In the genomic region with DNA sequence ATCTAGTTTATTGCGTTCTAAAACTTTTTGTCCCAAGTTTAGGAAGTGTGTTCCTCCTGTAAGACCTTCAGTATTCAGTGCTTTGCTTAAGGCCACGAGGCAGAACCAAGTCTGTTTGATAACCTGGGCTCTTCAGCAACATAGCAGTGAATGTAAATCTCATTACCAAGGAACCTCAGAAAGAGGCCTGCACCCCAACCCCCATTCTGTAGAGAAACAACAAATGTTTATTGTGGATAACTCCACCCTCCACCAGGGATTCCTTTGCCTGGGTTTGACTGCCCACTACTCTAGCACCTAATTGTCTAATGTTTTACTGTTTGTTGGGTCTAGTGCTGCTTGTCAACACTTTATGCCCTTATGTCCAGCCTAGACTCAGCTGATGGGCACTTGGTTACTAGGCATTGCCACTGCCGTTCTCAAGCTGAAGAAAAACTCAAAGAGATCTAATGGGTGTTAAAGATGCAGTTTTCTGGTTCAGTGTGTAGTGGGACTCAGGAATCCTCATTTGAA, we compare ENCODE assay signal across 8 mouse cellular contexts. TPM values are rescaled to one million over a fixed set of nuclear protein-coding genes. Genes with fewer than 3 reads are reported as not detected.
DNase-seq lines count a peak whose midpoint lies in the region; ATAC-seq and TF ChIP-seq lines count a peak whose summit lies in the region.

No protein-coding gene starts in this region.

- TF ChIP-seq EP300 in lung, postnatal 0 days (IDR thresholded peaks at IDR 0.05), result no peak

- H3K4me3 ChIP-seq in lung, postnatal 0 days (ENCODE audit: low read depth, low read length), result peak overlapping the region; percentile 97
- H3K4me3 ChIP-seq in embryonic facial prominence, embryonic 13.5 days, result peak overlapping the region; percentile 97
- H3K4me3 ChIP-seq in limb, embryonic 10.5 days, result peak overlapping the region; percentile 75
- peak overlapping the region; percentile 88 for H3K4me3 ChIP-seq in stomach, embryonic 14.5 days (ENCODE audit: low read depth, low read length)

- H3K27me3 ChIP-seq in lung, postnatal 0 days (replicated peaks; ENCODE audit: insufficient read depth, low read length), result no peaks in the 10 kb centered on the region
- H3K27me3 ChIP-seq in embryonic facial prominence, embryonic 13.5 days, result no peaks in the 10 kb centered on the region
- no peaks in the 10 kb centered on the region for H3K27me3 ChIP-seq in limb, embryonic 10.5 days (ENCODE audit: low read depth, poor library complexity, severe bottlenecking)
- no peaks in the 10 kb centered on the region for H3K27me3 ChIP-seq in stomach, embryonic 14.5 days (ENCODE audit: control insufficient read depth, insufficient read depth, low read length)

- WGBS in lung, postnatal 0 days, result 17% methylated on average over 3 of the region's 3 CpGs
- 43% methylated on average over 3 of the region's 3 CpGs for WGBS in embryonic facial prominence, embryonic 13.5 days
- WGBS in limb, embryonic 10.5 days, result 50% methylated on average over 3 of the region's 3 CpGs
- WGBS in stomach, embryonic 14.5 days, result 32% methylated on average over 3 of the region's 3 CpGs

- H3K9ac ChIP-seq in lung, postnatal 0 days (replicated peaks; ENCODE audit: low read depth), result peak overlapping the region; percentile 92
- H3K9ac ChIP-seq in embryonic facial prominence, embryonic 13.5 days, result peak overlapping the region; percentile 91
- peak overlapping the region; percentile 92 for H3K9ac ChIP-seq in stomach, embryonic 14.5 days (replicated peaks; ENCODE audit: low read depth, low read length)

- ATAC-seq in lung, postnatal 0 days, result no peak
- ATAC-seq in embryonic facial prominence, embryonic 13.5 days (ENCODE audit: insufficient number of reproducible peaks, insufficient read depth, low FRiP score, low TSS enrichment, low read depth), result no peak
- no peak for ATAC-seq in stomach, embryonic 14.5 days (ENCODE audit: insufficient number of reproducible peaks, insufficient read depth, low FRiP score, low read depth)
- no peak for ATAC-seq in frontal cortex, adult (ENCODE audit: low TSS enrichment)

- DNase-seq in lung, postnatal 0 days (ENCODE audit: low spot score), result no peak
- DNase-seq in lung, adult 18-20 months, result no peak
- DNase-seq in limb, embryonic 10.5 days (ENCODE audit: low spot score), result peak; percentile 35
- DNase-seq in frontal cortex, postnatal 10 days (ENCODE audit: low spot score in 2 of 2), result no peak
- no peak for DNase-seq in right cerebral cortex, postnatal 10 days (ENCODE audit: low spot score in 2 of 2)

- H3K27ac ChIP-seq in lung, postnatal 0 days (ENCODE audit: low read length), result peak overlapping the region; percentile 76
- peak overlapping the region; percentile 85 for H3K27ac ChIP-seq in embryonic facial prominence, embryonic 13.5 days
- peak overlapping the region; percentile 100 for H3K27ac ChIP-seq in limb, embryonic 10.5 days
- H3K27ac ChIP-seq in stomach, embryonic 14.5 days (ENCODE audit: low read length), result peak overlapping the region; percentile 100; the same call in 1 of the 2 replicates

- peak overlapping the region; percentile 74 for H3K4me2 ChIP-seq in lung, postnatal 0 days (replicated peaks; ENCODE audit: low read depth, low read length)
- H3K4me2 ChIP-seq in embryonic facial prominence, embryonic 13.5 days, result peak overlapping the region; percentile 89
- peak overlapping the region; percentile 55 for H3K4me2 ChIP-seq in stomach, embryonic 14.5 days (replicated peaks; ENCODE audit: low read depth, low read length)

- no peaks in the 10 kb centered on the region for H3K36me3 ChIP-seq in lung, postnatal 0 days (ENCODE audit: insufficient read depth, low read length)
- peaks cover 22% of the 10 kb centered on the region for H3K36me3 ChIP-seq in embryonic facial prominence, embryonic 13.5 days
- H3K36me3 ChIP-seq in limb, embryonic 10.5 days, result peaks cover 38% of the 10 kb centered on the region
- peaks cover 6% of the 10 kb centered on the region; the same call in 1 of the 2 replicates for H3K36me3 ChIP-seq in stomach, embryonic 14.5 days (ENCODE audit: control insufficient read depth, insufficient read depth, low read length)

- TF ChIP-seq CTCF in lung, postnatal 0 days (IDR thresholded peaks at IDR 0.05), result no peak

- H3K9me3 ChIP-seq in lung, postnatal 0 days (ENCODE audit: low read length), result no peaks in the 10 kb centered on the region
- no peaks in the 10 kb centered on the region for H3K9me3 ChIP-seq in embryonic facial prominence, embryonic 13.5 days
- H3K9me3 ChIP-seq in limb, embryonic 10.5 days (replicated peaks), result no peaks in the 10 kb centered on the region
- no peaks in the 10 kb centered on the region for H3K9me3 ChIP-seq in stomach, embryonic 14.5 days (ENCODE audit: control insufficient read depth, low read depth, low read length)

- H3K4me1 ChIP-seq in lung, postnatal 0 days (ENCODE audit: insufficient read depth, low read depth, low read length), result peaks cover 10% of the 10 kb centered on the region; the same call in 1 of the 2 replicates
- peaks cover 22% of the 10 kb centered on the region for H3K4me1 ChIP-seq in embryonic facial prominence, embryonic 13.5 days
- H3K4me1 ChIP-seq in limb, embryonic 10.5 days, result peaks cover 18% of the 10 kb centered on the region
- H3K4me1 ChIP-seq in stomach, embryonic 14.5 days (ENCODE audit: control insufficient read depth, insufficient read depth, low read length), result 0 out of 2 replicates have a peak, but pooled peaks cover 6% of the 10 kb centered on the region

RNA-seq across cellular contexts. Expression of gene Pcbp1, which starts 2.8 kb away (rescaled TPM):
- 317 and 353 TPM in 2 replicates for polyA plus RNA-seq in lung, postnatal 0 days (2015; fragmentation: Nextera tagmentation; extraction: Ambion mirVana)
- 270 and 423 TPM in 2 replicates for polyA plus RNA-seq in embryonic facial prominence, embryonic 13.5 days (2015; fragmentation: Nextera tagmentation; extraction: Ambion mirVana)
- polyA plus RNA-seq in limb, embryonic 10.5 days (2016; fragmentation: Nextera tagmentation; extraction: Ambion mirVana), result 562 and 618 TPM in 2 replicates
- 230 and 234 TPM in 2 replicates for polyA plus RNA-seq in stomach, embryonic 14.5 days (2014; fragmentation: Nextera tagmentation; extraction: Ambion mirVana)
